Mouse (Mus musculus) inflammation-experienced regulatory T-cells, adult 6 months (primary cell): ENCODE data around the gene Acox3. TPM values are rescaled to one million over a fixed set of nuclear protein-coding genes. Genes with fewer than 3 reads are reported as not detected.

Experiments
- ATAC-seq: one replicate; pipeline ENCODE4 v1.8.0; 2017
- polyA plus RNA-seq, 3 experiments: library from polyadenylated mRNA; unstranded; fragments of 100-300 nt; shearing (Covaris generic); gene quantifications; one replicate each; pipeline ENCODE4 v1.2.1; 2017

The Acox3 gene
- polyA plus RNA-seq, 3 experiments from 2014 or later = 20.1 to 25.4 (median 23.4) TPM

GRCm38 (mm10) chr5:35611900-35612299 is 29.1 kb downstream of the Acox3 start:
- ATAC-seq = no peak

GRCm38 (mm10) chr5:35612722-35613121 is 29.9 kb downstream of the Acox3 start:
- ATAC-seq = no peak

GRCm38 (mm10) chr5:35616943-35617342 is 34.1 kb downstream of the Acox3 start:
- ATAC-seq = no peak

GRCm38 (mm10) chr5:35621114-35621513 is 38.3 kb downstream of the Acox3 start:
- no peak for ATAC-seq

- ATAC-seq = no peak
Observed at GRCm38 (mm10) chr5:35623831-35624230, 41.0 kb downstream of the Acox3 start.

- no peak for ATAC-seq
Observed at GRCm38 (mm10) chr5:35624751-35625239, 42.0 kb downstream of the Acox3 start.

GRCm38 (mm10) chr5:35626408-35626807 is 43.6 kb downstream of the Acox3 start:
- no peak for ATAC-seq

- ATAC-seq = no peak
Observed at GRCm38 (mm10) chr5:35627307-35627840, 44.5 kb downstream of the Acox3 start.

- no peak for ATAC-seq
Observed at GRCm38 (mm10) chr5:35628685-35629084, 45.8 kb downstream of the Acox3 start.

- ATAC-seq = no peak
Observed at GRCm38 (mm10) chr5:35629333-35629732, 46.5 kb downstream of the Acox3 start.

- no peak for ATAC-seq
Observed at GRCm38 (mm10) chr5:35630706-35631105, 47.9 kb downstream of the Acox3 start.

- ATAC-seq = no peak
Observed at GRCm38 (mm10) chr5:35631224-35631623, 48.4 kb downstream of the Acox3 start.

- no peak for ATAC-seq
Observed at GRCm38 (mm10) chr5:35631755-35632154, 48.9 kb downstream of the Acox3 start.

GRCm38 (mm10) chr5:35632841-35633240 is 50.0 kb downstream of the Acox3 start:
- no peak for ATAC-seq

GRCm38 (mm10) chr5:35636016-35636415 is 53.2 kb downstream of the Acox3 start:
- no peak for ATAC-seq

GRCm38 (mm10) chr5:35641961-35642584 is 59.2 kb downstream of the Acox3 start:
- no peak for ATAC-seq

- ATAC-seq = no peak
Observed at GRCm38 (mm10) chr5:35643401-35644048, 60.7 kb downstream of the Acox3 start.

- ATAC-seq = no peak
Observed at GRCm38 (mm10) chr5:35644082-35644481, 61.2 kb downstream of the Acox3 start.

GRCm38 (mm10) chr5:35645938-35646493 is 63.2 kb downstream of the Acox3 start:
- ATAC-seq = no peak

GRCm38 (mm10) chr5:35646927-35647326 is 64.1 kb downstream of the Acox3 start:
- ATAC-seq = no peak

GRCm38 (mm10) chr5:35647562-35647961 is 64.7 kb downstream of the Acox3 start:
- no peak for ATAC-seq

GRCm38 (mm10) chr5:35648230-35648629 is 65.4 kb downstream of the Acox3 start:
- no peak for ATAC-seq

GRCm38 (mm10) chr5:35652319-35652718 is 69.5 kb downstream of the Acox3 start:
- no peak for ATAC-seq

GRCm38 (mm10) chr5:35652872-35653271 is 70.0 kb downstream of the Acox3 start:
- ATAC-seq = no peak
